Mouse (Mus musculus) ovary, postnatal 14 days (tissue): ENCODE measurements around the gene Diaph3.

Experiments
- DNase-seq: peaks from one replicate; pipeline ENCODE4 v3.0.0; 2022; ENCODE audit warnings: low spot score

Gene Diaph3

GRCm38 (mm10) chr14:87083911-87084310 lies 57.1 kb downstream of the Diaph3 start:
- DNase-seq: no peak

DNA sequence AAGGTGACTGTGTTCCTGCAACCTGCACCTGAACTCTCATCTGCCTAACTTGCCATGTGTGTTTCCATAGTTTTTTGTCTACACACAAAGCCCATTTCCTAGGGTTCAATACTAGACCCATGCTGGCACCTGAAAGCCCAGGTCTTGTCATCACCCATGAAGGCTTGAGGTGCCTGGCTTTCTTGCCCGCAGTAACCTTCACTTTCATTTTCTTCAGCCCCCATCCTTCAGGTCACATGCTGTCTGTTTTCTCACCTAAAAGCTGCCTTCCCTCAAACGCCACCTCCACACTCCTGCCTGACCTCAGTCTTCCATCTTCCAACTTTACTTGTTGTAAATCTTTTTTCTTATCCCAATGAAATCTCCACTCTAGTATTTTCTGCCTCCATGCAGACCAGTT lies 61.3 kb downstream of the Diaph3 start:
- no peak for DNase-seq

GRCm38 (mm10) chr14:87075021-87075531 lies 66.0 kb downstream of the Diaph3 start:
- no peak for DNase-seq

- DNase-seq: no peak
Observed at GRCm38 (mm10) chr14:87064281-87064680, 76.8 kb downstream of the Diaph3 start.

- no peak for DNase-seq
Observed at GRCm38 (mm10) chr14:87056169-87056568, 84.9 kb downstream of the Diaph3 start.

- DNase-seq: no peak
Observed at GRCm38 (mm10) chr14:87051187-87051586, 89.8 kb downstream of the Diaph3 start.

- DNase-seq: no peak
Observed at GRCm38 (mm10) chr14:87044401-87044806, 96.6 kb downstream of the Diaph3 start.

DNA sequence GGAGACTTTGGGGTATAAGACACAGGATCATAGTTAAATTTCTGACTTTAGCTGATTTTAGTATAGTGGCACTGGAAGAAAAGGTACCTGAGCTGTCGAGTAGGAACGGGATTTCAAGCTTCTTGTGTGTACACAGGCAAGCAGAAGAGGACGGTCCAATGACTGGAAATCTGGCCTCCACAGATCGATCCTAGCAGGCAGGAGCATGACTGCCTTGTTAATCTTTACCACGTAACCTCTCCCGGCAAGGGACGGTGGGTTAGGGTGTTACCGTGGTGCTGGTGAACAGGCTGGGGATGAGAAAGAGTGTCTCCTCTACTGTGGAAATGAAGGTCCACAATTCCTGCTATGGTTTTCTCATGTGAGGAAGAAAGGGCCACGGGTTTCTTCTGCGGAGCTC lies 120.8 kb downstream of the Diaph3 start:
- no peak for DNase-seq

DNA sequence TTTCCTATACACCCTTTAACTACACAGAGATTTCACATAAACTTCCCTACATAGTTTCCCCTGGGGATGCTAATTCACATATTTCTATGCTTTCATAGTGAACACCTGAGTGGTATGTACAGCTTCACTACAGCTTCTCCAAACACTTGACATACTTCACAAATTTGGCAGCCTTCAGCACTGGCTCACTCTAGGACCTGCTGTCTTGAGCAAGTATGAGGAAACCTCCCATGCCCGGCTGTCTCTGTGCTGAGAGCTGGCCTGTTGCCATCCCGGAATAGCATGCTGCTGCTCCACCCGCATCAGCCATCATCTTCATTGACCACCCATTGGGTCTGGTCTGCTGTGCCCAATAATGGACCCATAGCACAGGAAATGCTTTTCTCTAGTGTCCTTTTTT lies 121.3 kb downstream of the Diaph3 start:
- no peak for DNase-seq

DNA sequence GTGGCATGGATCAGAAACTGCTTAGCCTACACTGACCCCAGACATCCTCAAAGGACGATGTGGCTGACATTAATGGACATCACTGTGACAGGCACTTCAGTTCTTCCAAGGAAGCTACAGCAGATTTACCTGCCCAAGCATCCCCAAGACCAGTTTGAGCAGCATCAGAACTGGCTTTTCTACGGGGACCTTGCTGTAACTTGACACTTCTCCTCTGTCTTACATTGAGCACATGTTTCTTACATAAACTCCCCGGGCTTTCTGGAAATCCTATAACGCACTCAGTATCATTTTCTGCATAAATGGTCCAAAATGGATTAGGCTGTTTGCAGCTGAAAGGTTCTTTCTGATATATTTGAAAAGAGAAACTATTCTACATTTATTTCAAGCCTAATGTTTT lies 143.7 kb downstream of the Diaph3 start:
- no peak for DNase-seq

DNA sequence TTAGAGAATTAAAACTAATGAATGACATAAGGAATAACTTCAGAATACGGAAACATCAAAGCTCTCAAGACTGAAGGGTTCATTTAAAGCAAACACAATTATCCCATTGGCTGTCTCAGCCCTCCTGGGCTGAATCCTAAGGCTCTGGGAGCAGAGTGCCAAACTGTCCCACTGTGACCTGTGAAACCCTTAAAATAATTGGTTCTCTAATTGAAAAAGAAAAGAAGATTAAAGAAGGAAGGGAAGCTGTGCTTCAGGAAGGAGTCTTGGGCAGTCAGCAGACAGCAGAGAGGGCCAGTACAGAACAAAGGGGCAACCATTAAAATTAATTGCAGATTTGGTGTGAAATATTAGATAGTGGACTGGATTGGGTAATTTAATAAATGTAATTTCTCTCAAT lies 189.9 kb downstream of the Diaph3 start:
- DNase-seq: no peak

DNA sequence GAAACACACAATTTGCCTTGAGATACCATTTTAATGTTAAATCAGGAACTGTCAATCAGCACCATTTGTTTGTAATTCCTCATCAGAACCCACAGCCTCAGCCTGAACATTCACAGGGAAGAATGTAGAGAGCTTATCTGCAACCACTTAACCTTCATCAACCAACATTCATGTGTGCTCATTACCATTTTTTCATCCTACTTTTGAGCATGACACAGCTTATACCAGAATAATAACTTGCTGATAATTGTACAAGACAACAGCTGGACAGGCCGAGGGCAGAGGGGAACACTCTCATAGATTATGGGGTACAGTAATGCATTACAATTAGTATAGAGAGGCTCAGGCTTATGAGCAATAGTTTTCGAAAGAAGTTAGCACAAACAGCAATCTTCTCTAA lies 203.1 kb downstream of the Diaph3 start:
- DNase-seq: no peak

DNA sequence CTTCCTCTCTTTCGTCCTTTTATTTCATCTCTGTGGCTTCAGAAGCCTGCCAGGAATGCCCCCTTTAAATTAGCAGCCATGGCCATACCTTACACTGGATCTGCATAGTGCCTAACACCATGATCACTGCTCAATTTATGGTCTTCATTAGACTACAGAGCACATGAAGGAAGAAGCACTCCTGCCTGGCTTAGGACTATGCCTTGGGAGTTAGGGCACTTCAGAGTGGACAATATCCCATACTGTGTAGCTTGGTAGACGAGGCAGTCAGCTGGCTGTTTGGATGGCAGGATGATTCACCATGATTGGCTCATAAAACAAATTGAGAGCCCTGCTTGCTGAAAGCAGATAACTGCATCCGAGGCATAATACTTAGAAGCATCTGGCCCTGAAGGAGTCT lies 204.6 kb downstream of the Diaph3 start:
- no peak for DNase-seq

DNA sequence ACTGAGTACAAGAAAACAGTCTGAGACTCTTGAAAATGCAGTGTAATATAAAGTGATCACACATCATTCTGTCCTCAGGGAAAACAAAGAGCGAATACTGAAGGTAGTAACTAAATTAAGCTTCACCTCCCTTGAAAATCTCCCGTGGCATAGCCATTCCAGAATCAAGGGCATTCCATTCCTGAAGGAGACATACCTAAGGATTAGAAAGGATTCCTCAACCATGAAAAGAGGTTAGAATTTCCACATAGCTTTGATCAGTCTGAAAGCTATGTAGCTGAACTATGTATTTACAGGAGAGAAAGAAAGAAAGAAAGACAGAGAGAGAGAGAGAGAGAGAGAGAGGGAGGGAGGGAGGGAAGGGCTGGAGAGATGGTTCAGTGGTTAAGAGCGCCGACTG lies 210.3 kb downstream of the Diaph3 start:
- no peak for DNase-seq

DNA sequence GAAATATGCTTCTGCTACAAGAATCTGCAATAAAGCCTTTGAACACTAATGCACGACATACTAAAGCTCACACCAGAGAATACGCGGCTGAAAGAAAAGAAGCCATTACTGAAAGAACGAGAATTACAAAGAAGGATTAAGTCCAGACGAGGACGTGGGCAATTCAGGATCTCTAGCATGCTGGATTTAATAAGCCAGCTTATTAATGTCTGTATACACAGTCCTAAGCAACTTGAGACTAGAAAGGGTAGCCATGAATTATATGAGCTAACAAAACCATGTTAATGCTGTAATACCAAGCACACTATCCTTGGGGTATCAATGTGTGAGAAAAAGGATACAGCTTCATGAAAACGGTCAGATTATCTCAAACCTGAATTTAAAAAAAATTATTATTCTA lies 214.2 kb downstream of the Diaph3 start:
- no peak for DNase-seq

DNA sequence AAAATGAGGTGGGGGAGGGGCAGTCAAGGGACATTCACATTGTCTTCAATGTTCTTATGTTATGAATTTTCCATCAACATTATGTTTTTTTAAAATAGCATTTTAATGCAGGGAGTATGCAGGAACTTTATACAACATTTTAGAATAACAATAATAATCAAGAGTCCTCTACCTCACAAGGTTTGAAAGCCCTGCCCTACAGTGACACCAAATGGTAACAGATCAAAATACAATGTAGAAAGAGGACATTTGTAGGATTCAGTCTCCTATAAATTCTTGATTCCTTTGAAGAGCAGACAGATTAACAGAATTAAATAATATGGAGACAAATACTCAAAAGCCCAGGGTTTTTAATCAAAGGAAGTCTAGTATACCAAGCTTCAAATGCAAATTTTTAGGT lies 242.1 kb downstream of the Diaph3 start:
- no peak for DNase-seq

GRCm38 (mm10) chr14:86889070-86889804 lies 251.8 kb downstream of the Diaph3 start:
- DNase-seq: no peak

- no peak for DNase-seq
Observed at GRCm38 (mm10) chr14:86885417-86886098, 255.5 kb downstream of the Diaph3 start.

DNA sequence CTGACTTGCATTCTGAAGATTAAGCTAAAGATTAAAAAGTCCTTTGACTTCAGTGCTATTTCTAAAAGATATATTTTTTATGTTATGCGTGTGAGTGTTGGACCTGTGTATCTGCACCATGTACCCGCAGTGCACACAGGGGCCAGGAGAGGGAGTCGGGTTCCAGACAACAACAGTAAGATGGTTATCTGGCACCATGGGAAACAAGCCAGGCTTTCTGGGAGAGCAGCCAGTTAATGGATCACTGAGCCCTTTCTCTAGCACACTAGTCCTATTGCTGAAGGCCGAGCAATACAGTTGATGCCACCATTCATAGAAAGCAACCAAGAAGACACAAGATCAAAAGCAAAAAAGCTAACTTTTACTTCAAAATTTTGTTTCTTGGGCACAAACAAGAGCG lies 271.5 kb downstream of the Diaph3 start:
- DNase-seq: peak; percentile 47

- no peak for DNase-seq
Observed at GRCm38 (mm10) chr14:86867143-86867542, 273.9 kb downstream of the Diaph3 start.

GRCm38 (mm10) chr14:86864053-86864452 lies 277.0 kb downstream of the Diaph3 start:
- DNase-seq: no peak

DNA sequence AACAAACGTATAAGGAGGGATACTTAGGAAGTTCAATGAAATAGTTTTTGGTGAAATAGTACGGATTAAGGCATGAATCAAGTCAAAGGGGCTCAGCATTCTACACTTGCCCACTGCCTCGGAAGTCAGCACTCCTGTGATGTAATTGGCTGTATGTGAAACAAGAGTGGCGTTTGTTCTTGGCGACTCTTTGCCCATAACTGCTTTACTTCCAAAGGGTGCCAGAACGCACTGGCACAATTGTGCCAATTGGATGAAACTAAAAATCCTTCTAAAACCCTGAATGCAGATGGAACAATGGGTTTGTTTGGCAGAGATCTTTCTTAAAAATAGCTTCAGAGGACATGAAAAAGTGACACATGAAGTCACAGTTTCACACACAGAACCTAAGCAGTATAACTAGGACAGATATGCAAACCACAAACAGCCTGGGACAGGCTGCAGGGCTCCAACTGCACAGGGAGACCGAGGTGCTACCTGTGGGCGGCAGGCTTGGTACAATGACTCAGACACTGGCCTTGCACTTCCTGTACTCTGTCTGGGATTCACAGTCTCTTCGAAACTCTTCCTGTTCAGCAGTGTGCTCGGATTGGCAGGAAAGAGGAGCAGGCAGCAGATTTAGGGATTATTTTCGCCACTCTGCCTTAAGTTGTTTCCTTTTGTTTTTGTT lies 279.6 kb downstream of the Diaph3 start:
- no peak for DNase-seq
